Mouse (Mus musculus) megakaryocyte-erythroid progenitor cell, adult 5-6 weeks (primary cell): Measurements from ENCODE around the gene Cdk17. TPM values are rescaled to one million over a fixed set of nuclear protein-coding genes. Genes with fewer than 3 reads are reported as not detected.

Experiments used
- ATAC-seq: replicated peaks from 2 replicates; pipeline ENCODE4 v1.8.0; 2016; ENCODE audit warnings: mild to moderate bottlenecking, inconsistent platforms; ENCODE audit not compliant: severe bottlenecking, poor library complexity, low FRiP score, low TSS enrichment
- total RNA-seq, 2 experiments: library from RNA; stranded (forward) in 1 of 2; stranded (reverse) in 1 of 2; fragments of 200-1000, 215-1000 nt in 1 of 2; fragments of >200 nt in 1 of 2; fragmentation: Nextera tagmentation in 1 of 2; gene quantifications; 2 replicates each; pipeline ENCODE4 v1.2.3; 2014 to 2017

Gene Cdk17
- total RNA-seq (2014; fragmentation: Nextera tagmentation) (48.0 and 71.7 TPM in 2 replicates), total RNA-seq (2017) (69.4 and 88.0 TPM in 2 replicates)

- peak; percentile 40 for ATAC-seq
Observed at GRCm38 (mm10) chr10:93160807-93161510, at the start of gene Cdk17. Gene Cdk17 (plus strand): TSS chr10:93160875.

- no peak for ATAC-seq
Observed at GRCm38 (mm10) chr10:93111412-93111811, 49.3 kb upstream of the Cdk17 start.

- no peak for ATAC-seq
Observed at GRCm38 (mm10) chr10:93112021-93112420, 48.7 kb upstream of the Cdk17 start.

GRCm38 (mm10) chr10:93113968-93114367 is 46.7 kb upstream of the Cdk17 start:
- ATAC-seq: no peak

- ATAC-seq: peak; percentile 61
Observed at GRCm38 (mm10) chr10:93114782-93115181, 45.9 kb upstream of the Cdk17 start.

GRCm38 (mm10) chr10:93115743-93116142 is 44.9 kb upstream of the Cdk17 start:
- no peak for ATAC-seq

DNA sequence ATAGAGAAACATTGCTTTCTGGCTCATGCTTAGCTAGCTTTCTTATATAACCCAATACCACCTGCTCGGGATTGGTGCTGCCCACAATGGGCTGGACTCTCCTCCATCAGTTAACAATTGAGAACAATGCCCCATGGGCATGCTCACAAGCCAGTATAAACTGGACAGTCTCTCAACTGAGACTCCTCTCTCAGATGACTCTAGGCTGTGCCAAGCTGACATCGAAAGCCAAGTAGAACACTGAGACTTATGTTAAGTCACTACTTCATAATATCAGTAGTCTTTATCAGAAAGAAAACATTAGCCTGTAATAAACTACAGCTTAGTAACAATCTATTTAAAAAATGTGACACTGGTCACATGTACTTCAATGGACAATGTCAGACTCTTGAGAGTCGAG is 44.0 kb upstream of the Cdk17 start:
- no peak for ATAC-seq

DNA sequence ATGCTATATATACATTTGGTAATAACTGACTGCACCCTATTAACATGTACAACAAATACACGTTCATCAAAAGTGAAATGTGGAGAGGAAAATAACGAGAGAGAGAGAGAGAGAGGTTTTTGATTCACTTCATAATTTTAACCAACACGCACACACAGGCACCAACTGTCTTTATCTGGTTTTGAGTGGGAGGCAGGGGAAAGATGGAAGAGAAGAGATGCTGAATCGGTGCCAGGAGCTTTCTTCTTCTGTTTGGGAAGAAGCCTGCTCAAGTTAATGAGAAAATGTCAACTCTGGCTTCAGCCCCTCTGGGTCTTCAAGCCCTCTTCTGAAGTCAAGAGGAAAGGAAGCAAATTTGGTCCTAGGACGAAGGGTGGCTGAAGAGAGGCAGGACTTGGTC is 40.9 kb upstream of the Cdk17 start:
- no peak for ATAC-seq

- ATAC-seq: 0 out of 2 replicates have a peak, but pooled peaks have one; percentile 7
Observed at GRCm38 (mm10) chr10:93121262-93121860, 39.3 kb upstream of the Cdk17 start.

DNA sequence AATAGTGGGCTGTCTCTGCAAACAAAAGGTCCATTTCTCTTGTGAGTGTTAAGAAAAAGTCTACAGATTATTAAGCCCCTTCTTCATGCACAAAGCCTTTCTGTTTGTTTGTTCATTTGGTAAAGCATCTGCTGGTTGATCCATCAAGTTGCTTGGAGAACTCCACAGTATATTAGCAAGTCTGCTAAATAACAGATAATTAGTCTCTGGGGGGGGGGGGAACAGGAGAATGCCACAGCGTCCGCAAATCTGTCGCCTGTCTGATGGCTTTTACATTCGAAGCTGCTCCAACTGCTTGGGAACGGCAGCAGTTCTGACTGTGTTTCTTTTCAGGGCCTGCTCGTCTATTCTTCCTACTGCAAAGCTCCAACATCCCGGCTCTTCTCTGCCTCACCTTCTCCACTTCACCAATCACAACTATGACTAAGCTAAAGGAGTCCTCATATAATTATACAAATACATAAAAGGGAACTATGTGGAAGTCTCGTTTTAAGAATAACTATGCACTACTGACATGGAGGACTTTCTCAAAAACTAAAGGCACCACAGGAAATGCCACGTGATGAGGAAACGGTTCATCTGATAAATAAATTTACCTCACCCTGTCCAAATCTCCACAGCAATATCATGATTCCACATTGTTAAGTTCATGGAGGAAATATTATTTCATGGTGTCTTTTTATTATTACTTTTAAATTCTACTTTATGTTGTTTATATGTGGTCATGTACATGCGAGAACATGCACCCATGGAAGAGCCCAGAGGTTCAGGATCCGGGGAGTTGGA is 38.1 kb upstream of the Cdk17 start:
- no peak for ATAC-seq

DNA sequence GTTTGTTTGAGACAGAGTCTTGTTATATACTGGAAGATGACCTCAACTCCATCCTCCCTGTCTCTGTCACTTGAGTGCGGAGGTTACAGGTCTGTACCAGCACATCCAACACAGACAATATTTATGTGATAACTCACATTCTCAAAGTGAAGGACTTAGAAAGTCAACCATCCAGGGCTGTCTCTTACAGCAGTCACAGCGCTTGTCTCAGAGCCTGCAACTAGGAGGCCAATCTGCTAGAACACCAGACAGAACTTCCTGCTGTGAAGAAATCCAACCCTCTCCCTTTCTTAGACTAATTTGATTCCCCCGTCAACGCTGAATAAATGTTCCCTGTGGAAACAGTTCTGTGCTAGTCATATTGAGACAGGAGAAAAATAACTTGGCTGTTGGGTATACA is 37.4 kb upstream of the Cdk17 start:
- no peak for ATAC-seq

GRCm38 (mm10) chr10:93123957-93124613 is 36.6 kb upstream of the Cdk17 start:
- ATAC-seq: peak; percentile 88

DNA sequence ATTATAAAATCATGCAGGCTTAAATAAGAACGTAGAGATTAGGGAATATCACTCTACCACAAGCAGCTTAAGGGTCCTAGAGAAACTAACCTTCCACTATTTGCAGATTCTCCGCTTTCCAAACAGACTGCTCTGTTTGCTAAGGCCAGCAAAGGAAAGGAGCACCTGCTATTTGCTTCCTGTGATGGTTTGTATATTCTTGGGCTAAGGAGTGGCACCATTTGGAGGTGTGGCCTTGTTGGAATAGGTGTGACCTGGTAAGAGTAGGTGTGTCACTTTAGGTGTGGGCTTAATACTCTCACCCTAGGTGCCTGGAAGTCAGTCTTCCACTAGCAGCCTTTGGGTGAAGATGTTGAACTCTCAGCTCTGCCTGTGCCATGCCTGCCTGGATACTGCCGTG is 34.6 kb upstream of the Cdk17 start:
- ATAC-seq: no peak

DNA sequence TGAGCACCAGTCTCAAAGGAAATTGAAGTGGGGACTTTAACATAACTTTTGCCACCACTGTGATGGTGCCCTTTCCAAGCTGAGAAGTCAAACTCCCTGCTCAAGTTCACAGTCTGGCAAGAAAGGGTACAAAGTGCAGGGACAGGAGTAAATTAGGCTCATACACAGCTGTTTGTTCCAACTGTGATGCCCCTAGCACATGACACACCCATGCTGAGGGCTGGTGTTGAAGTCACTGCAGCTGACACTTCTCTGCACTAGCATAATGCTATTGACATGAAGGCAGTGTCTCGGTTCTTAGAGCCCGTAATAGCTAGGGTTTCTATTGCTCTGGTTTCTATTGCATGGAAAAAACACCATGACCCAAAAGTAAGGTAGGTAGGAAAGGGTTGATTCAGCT is 32.1 kb upstream of the Cdk17 start:
- ATAC-seq: no peak

GRCm38 (mm10) chr10:93129345-93129744 is 31.3 kb upstream of the Cdk17 start:
- ATAC-seq: no peak

DNA sequence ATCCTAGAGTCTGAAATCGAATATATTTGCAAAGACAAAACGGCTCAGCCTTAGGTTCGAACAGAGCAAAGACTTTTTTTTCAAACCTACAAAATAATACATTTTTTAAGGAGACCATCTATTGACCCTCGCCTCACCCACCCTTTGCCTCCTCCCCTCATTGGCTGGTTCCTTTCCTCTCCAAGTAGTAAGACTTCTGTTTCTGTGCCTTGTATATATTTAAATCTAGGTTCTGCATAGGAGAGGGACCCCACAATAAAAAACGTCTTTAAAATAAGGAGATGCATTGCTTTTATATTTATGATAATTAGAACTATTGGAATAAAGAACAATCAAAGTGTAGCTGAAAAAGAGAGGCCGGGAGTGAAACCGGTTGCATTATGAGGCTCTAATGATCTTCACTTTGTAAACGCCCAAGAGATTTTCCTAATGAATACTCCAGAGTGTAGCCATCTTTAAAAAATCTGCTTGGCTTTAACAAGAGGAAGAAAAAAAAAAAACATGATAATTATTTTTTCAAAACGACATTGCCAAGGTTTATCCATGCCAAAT is 30.7 kb upstream of the Cdk17 start:
- ATAC-seq: no peak

DNA sequence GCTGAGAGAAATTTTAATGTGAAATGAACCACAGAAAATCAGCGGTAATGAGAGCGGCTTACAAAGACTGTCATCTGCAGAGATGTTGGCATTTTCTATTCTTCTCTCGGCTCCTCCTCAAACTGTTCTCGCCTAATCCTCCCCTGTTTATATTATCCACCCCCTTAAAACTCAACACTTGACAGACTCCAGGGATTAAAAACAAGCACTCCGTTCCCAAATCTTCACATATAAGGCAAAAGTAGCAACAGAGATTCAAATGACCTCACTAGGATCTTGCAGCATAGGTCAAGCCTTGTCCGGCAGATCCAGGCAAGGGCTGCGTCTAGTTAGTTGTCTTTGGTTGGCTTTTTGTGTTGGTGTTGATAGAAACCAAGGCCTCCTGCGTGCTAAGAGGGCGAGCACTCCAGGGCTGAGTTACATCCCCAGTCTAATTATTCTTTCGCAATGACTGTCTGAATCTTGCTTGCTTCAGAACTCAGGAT is 30.2 kb upstream of the Cdk17 start:
- no peak for ATAC-seq

DNA sequence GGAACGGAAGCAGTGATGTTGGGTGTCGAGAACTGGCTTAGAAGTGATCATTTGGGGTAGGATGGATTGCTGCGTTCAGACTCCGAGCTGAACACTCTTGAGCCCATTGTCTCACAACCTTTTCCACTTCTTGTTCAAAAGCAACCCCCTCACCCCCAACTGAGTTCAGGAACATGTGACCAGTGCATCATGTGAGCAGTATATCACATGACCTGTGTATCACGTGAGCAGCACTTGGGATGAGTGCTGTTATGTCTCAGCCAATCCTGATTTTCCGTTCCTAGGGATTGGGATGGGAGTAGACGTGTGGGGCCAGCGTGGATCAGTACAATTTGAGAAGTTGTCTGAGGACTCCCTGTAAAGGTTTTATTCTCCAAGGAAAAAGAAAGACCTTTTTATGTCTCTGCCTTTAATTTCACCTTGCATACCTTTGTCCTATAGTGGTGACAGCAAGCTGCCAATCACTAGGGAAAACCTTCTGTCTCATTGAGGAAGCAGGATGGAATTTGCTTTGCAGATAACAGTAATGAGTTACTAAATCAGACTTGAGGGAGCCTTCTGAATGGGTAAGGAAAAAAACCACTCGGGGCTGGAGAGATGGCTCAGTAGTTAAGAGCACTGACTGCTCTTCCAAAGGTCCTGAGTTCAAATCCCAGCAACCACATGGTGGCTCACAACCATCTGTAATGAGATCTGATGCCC is 28.7 kb upstream of the Cdk17 start:
- no peak for ATAC-seq

- no peak for ATAC-seq
Observed at GRCm38 (mm10) chr10:93138730-93139129, 21.9 kb upstream of the Cdk17 start.
